Mouse (Mus musculus) CH12.LX (cell line): Measurements from ENCODE around the gene Tcea2. TPM values are rescaled to one million over a fixed set of nuclear protein-coding genes. Genes with fewer than 3 reads are reported as not detected.

Source experiments
- DNase-seq: peaks from one replicate; pipeline ENCODE4 v3.0.0-alpha.2; 2013; ENCODE audit errors: extremely low read depth
- H3K27ac ChIP-seq: 2 replicates; pipeline ENCODE4 v1.5.1; 2012; ENCODE audit warnings: low read depth, mild to moderate bottlenecking, control low read depth, moderate library complexity; ENCODE audit not compliant: insufficient read depth
- H3K27me3 ChIP-seq: replicated peaks from 2 replicates; pipeline ENCODE3; 2012; ENCODE audit warnings: inconsistent platforms
- H3K36me3 ChIP-seq, 2 experiments: replicated peaks in 1 of 2; 2 replicates each; pipeline versions ENCODE3 to v1.6.1; 2012; ENCODE audit warnings: inconsistent platforms in 1 of 2, low read length in 1 of 2, mild to moderate bottlenecking in 1 of 2, mixed read lengths in 1 of 2, moderate library complexity in 1 of 2; ENCODE audit not compliant: control insufficient read depth in 1 of 2, insufficient read depth in 1 of 2
- H3K4me1 ChIP-seq, 2 experiments: 2 replicates each; pipeline ENCODE4 v1.6.1; 2012; ENCODE audit warnings: inconsistent platforms in 1 of 2, moderate library complexity in 1 of 2; ENCODE audit not compliant: insufficient read depth in 2 of 2, control insufficient read depth in 1 of 2
- H3K4me2 ChIP-seq: 2 replicates; pipeline ENCODE4 v1.6.1; 2012; ENCODE audit warnings: low read depth, mild to moderate bottlenecking, control low read depth; ENCODE audit not compliant: poor library complexity, insufficient read depth, severe bottlenecking
- H3K4me3 ChIP-seq, 3 experiments: fragments of 150-350 bp in 1 of 3; sonication (generic) in 1 of 3; replicated peaks in 1 of 3; 2 replicates each; pipeline versions ENCODE3 to v1.5.1; 2011 to 2012; ENCODE audit warnings: low read depth in 2 of 3, low read length in 2 of 3, mild to moderate bottlenecking in 2 of 3, moderate library complexity in 2 of 3, control low read depth in 1 of 3, improper control_type of control experiment in 1 of 3, inconsistent platforms in 1 of 3, mixed read lengths in 1 of 3; ENCODE audit not compliant: poor library complexity in 1 of 3
- H3K79me2 ChIP-seq: replicated peaks from 2 replicates; pipeline ENCODE4 v1.6.1; 2012; ENCODE audit warnings: mild to moderate bottlenecking, moderate library complexity; ENCODE audit not compliant: control insufficient read depth, poor library complexity, insufficient read depth, severe bottlenecking; ENCODE audit errors: extremely low read depth
- H3K9ac ChIP-seq: 2 replicates; pipeline ENCODE4 v1.6.1; 2012; ENCODE audit warnings: low read depth, mild to moderate bottlenecking, control low read depth, moderate library complexity; ENCODE audit not compliant: insufficient read depth
- H3K9me3 ChIP-seq: replicated peaks from 2 replicates; pipeline ENCODE3; 2012; ENCODE audit warnings: low read length, inconsistent platforms, mixed read lengths
- CTCF ChIP-seq, 2 experiments: IDR thresholded peaks in 1 of 2; conservative IDR thresholded peaks in 1 of 2; 2 replicates each; pipeline ENCODE4 v1.5.1; 2011 to 2012; ENCODE audit warnings: low read depth in 2 of 2, low read length in 2 of 2, improper control_type of control experiment in 1 of 2, inconsistent platforms in 1 of 2, mild to moderate bottlenecking in 1 of 2, moderate library complexity in 1 of 2
- ELF1 ChIP-seq: IDR thresholded peaks from 2 replicates; pipeline ENCODE4 v1.6.1; 2014; ENCODE audit warnings: low read depth, mild to moderate bottlenecking, inconsistent platforms, low read length, improper control_type of control experiment
- ETS1 ChIP-seq: conservative IDR thresholded peaks from 2 replicates; pipeline ENCODE4 v1.6.1; 2012; ENCODE audit warnings: low read depth, mild to moderate bottlenecking, inconsistent platforms, low read length, improper control_type of control experiment, moderate library complexity
- GABPA ChIP-seq: IDR thresholded peaks from 2 replicates; pipeline ENCODE4 v1.6.1; 2012; ENCODE audit warnings: low read depth, low read length, improper control_type of control experiment, inconsistent platforms; ENCODE audit not compliant: insufficient replicate concordance
- HCFC1 ChIP-seq: IDR thresholded peaks from 2 replicates; pipeline ENCODE4 v1.6.1; 2012; ENCODE audit warnings: low read depth, mild to moderate bottlenecking, inconsistent platforms, low read length, improper control_type of control experiment
- JUN ChIP-seq: IDR thresholded peaks from 2 replicates; pipeline ENCODE4 v1.6.1; 2011; ENCODE audit warnings: low read depth, mild to moderate bottlenecking, low read length, improper control_type of control experiment, moderate library complexity; ENCODE audit not compliant: insufficient read depth
- JUND ChIP-seq: conservative IDR thresholded peaks from 2 replicates; pipeline ENCODE4 v1.6.1; 2011; ENCODE audit warnings: low read depth, low read length, improper control_type of control experiment
- MAX ChIP-seq: IDR thresholded peaks from 2 replicates; pipeline ENCODE4 v1.6.1; 2011; ENCODE audit warnings: low read length, improper control_type of control experiment
- MAZ ChIP-seq: IDR thresholded peaks from 2 replicates; pipeline ENCODE4 v1.6.1; 2012; ENCODE audit warnings: low read depth, mild to moderate bottlenecking, inconsistent platforms, low read length, improper control_type of control experiment, moderate library complexity
- MEF2A ChIP-seq: IDR thresholded peaks from 2 replicates; pipeline ENCODE4 v1.6.1; 2014; ENCODE audit warnings: low read depth, mild to moderate bottlenecking, inconsistent platforms, low read length, improper control_type of control experiment, borderline replicate concordance
- MXI1 ChIP-seq: IDR thresholded peaks from 2 replicates; pipeline ENCODE4 v1.6.1; 2011; ENCODE audit warnings: mild to moderate bottlenecking, low read depth, low read length, improper control_type of control experiment
- MYC ChIP-seq: IDR thresholded peaks from 2 replicates; pipeline ENCODE4 v1.6.1; 2011; ENCODE audit warnings: low read depth, mild to moderate bottlenecking, improper control_type of control experiment, low read length
- RAD21 ChIP-seq: IDR thresholded peaks from 2 replicates; pipeline ENCODE4 v1.6.1; 2011; ENCODE audit warnings: low read depth, mild to moderate bottlenecking, low read length, improper control_type of control experiment, moderate library complexity
- RCOR1 ChIP-seq: conservative IDR thresholded peaks from 2 replicates; pipeline ENCODE4 v1.6.1; 2012; ENCODE audit warnings: low read depth, mild to moderate bottlenecking, inconsistent platforms, low read length, improper control_type of control experiment
- SIN3A ChIP-seq: IDR thresholded peaks from 2 replicates; pipeline ENCODE4 v1.6.1; 2012; ENCODE audit warnings: low read length, improper control_type of control experiment, inconsistent platforms
- SMC3 ChIP-seq: IDR thresholded peaks from 2 replicates; pipeline ENCODE4 v1.6.1; 2011; ENCODE audit warnings: low read depth, low read length, improper control_type of control experiment
- UBTF ChIP-seq: IDR thresholded peaks from 2 replicates; pipeline ENCODE4 v1.6.1; 2012; ENCODE audit warnings: low read depth, mild to moderate bottlenecking, inconsistent platforms, low read length, improper control_type of control experiment, moderate library complexity
- USF1 ChIP-seq: IDR thresholded peaks from 2 replicates; pipeline ENCODE4 v1.6.1; 2014; ENCODE audit warnings: low read depth, mild to moderate bottlenecking, inconsistent platforms, low read length, improper control_type of control experiment
- ZMIZ1 ChIP-seq: IDR thresholded peaks from 2 replicates; pipeline ENCODE4 v1.6.1; 2012; ENCODE audit warnings: low read depth, mild to moderate bottlenecking, inconsistent platforms, low read length, improper control_type of control experiment
- ZNF384 ChIP-seq: IDR thresholded peaks from 2 replicates; pipeline ENCODE4 v1.6.1; 2012; ENCODE audit warnings: low read depth, low read length, improper control_type of control experiment, inconsistent platforms
- dilution Hi-C: fragments of 300-500 bp; cut with MboI; formaldehyde crosslinking; loops from 2 replicates; pipeline ENCODE4 v1.14.3; 2020; ENCODE audit warnings: low sequenced_read_pairs; ENCODE audit not compliant: extremely low pct_unique_long_range_greater_than_20kb, extremely low pct_ligation_motif_present
- in situ Hi-C: fragments of 300-500 bp; cut with MboI; formaldehyde crosslinking; loops from 3 replicates; pipeline ENCODE4 v1.14.3; 2019; ENCODE audit warnings: low sequenced_read_pairs, low pct_ligation_motif_present, low pct_unique_long_range_greater_than_20kb, mixed read lengths
- polyA plus RNA-seq: library from polyadenylated mRNA; unstranded; fragments of >175 nt; gene quantifications from 2 replicates; pipeline ENCODE4 v1.2.1, GENCODE M21; 2012; ENCODE audit warnings: low read depth; ENCODE audit not compliant: insufficient read length
- total RNA-seq, 2 experiments: library from RNA; depleted of rRNA; stranded (reverse); fragments of 300-350 nt in 1 of 2; fragments of >200 nt in 1 of 2; gene quantifications; 2 replicates each; pipeline ENCODE4 v1.2.3; 2012 to 2014

Gene Tcea2
- total and polyA plus RNA-seq, 3 experiments = 8.8 to 14.4 (median 9.2) TPM

DNA sequence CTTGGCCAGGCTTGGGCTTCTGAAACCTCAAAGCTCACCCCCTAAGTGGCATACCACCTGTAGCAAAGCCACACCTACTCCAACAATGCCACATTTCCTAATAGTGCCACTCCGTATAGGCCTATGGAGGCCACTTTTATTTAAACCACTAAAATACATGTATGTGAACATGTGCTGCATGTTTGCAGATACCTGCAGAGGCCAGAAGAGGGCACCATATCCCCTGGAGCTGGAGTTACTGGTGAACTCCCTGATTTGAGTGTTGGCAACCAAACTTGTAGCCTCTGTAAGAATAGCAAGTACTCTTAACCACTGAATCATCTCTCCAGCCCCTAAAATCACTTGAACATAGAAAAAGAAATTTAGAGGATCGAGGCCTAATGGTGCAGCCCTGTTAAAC is 35.7 kb upstream of the Tcea2 start:
- H3K27me3 ChIP-seq = no peaks in the 10 kb centered on the region
- no peak overlapping the region for H3K27ac ChIP-seq
- in situ Hi-C loops = loop anchor here (5.0 kb wide), 1 partner anchor 33 kb away; no protein-coding TSS in a partner anchor
- no peak overlapping the region for H3K4me2 ChIP-seq
- no peaks in the 10 kb centered on the region for H3K79me2 ChIP-seq
- H3K9me3 ChIP-seq = no peaks in the 10 kb centered on the region
- no peak overlapping the region for H3K4me3 ChIP-seq
- TF ChIP-seq CTCF (conservative IDR thresholded peaks at IDR 0.05 in 1 of 2, IDR thresholded peaks at IDR 0.05 in 1 of 2; ENCODE audit: low read depth in 2 of 2, low read length in 2 of 2) = peak; percentile 67 to 79
- peak; percentile 60 for TF ChIP-seq RAD21
- peak; percentile 75 for TF ChIP-seq SMC3
- TF ChIP-seq ZMIZ1 = no peak
- TF ChIP-seq MAX = 0 out of 2 replicates have a peak, but pooled peaks have one; percentile 34
- TF ChIP-seq SIN3A = no peak
- DNase-seq = peak; percentile 62
- H3K4me1 ChIP-seq = peaks cover 0 to 13% of the 10 kb centered on the region in 2 experiments; a peak in 2 of 4 replicates
- no peak overlapping the region for H3K9ac ChIP-seq
- dilution Hi-C loops = no loop called here
- H3K36me3 ChIP-seq = peaks cover 54 to 89% of the 10 kb centered on the region in 2 experiments

DNA sequence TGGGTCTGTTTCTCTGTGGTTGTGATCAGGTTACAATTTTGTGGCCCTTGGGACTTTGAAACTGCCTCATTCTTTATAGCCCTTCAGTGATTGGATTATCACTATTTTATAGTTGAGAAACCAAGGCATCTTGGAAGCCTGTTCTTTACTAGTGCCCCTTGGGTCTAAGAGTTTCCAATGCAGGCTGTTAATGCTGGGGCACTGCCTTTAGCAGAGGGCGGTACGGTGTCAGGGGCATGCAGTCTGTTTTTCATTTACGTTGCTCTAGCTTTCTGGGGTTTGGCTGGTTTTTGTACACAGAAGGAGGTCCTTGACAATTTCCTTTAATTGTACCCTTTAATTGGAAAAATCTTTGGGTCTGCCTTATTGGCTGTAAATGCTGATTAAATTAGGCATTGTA is 34.4 kb upstream of the Tcea2 start:
- in situ Hi-C loops = no loop called here
- TF ChIP-seq MAZ (no peak), ZNF384 (no peak), MEF2A (no peak), MXI1 (no peak), SIN3A (no peak), ELF1 (no peak), ETS1 (no peak), HCFC1 (no peak), JUND (no peak), USF1 (no peak), UBTF (no peak), JUN (no peak), RCOR1 (no peak), MYC (no peak), RAD21 (no peak), GABPA (no peak), SMC3 (no peak)
- H3K4me2 ChIP-seq = no peak overlapping the region
- no peaks in the 10 kb centered on the region for H3K27me3 ChIP-seq
- H3K4me3 ChIP-seq = no peak overlapping the region
- no peaks in the 10 kb centered on the region for H3K9me3 ChIP-seq
- H3K9ac ChIP-seq = no peak overlapping the region
- peaks cover 0 to 10% of the 10 kb centered on the region in 2 experiments; a peak in 2 of 4 replicates for H3K4me1 ChIP-seq
- no peak overlapping the region for H3K27ac ChIP-seq
- peaks cover 61 to 89% of the 10 kb centered on the region in 2 experiments for H3K36me3 ChIP-seq
- no peaks in the 10 kb centered on the region for H3K79me2 ChIP-seq
- dilution Hi-C loops = no loop called here
- no peak for DNase-seq
